Mouse (Mus musculus) lung, adult 2 months (tissue): Measurements from ENCODE around the gene Cadps.

Experiments
- CTCF ChIP-seq: fragments of 200-500 bp; IDR thresholded peaks from 2 replicates; pipeline ENCODE4 v1.5.1; 2011; ENCODE audit warnings: mild to moderate bottlenecking, low read length, control low read depth; ENCODE audit not compliant: insufficient read depth
- POLR2A ChIP-seq: fragments of 200-500 bp; IDR thresholded peaks from 2 replicates; pipeline ENCODE4 v1.6.1; 2011; ENCODE audit warnings: low read depth, mild to moderate bottlenecking, control low read depth, low read length, borderline replicate concordance; ENCODE audit errors: extremely low read depth

DNA sequence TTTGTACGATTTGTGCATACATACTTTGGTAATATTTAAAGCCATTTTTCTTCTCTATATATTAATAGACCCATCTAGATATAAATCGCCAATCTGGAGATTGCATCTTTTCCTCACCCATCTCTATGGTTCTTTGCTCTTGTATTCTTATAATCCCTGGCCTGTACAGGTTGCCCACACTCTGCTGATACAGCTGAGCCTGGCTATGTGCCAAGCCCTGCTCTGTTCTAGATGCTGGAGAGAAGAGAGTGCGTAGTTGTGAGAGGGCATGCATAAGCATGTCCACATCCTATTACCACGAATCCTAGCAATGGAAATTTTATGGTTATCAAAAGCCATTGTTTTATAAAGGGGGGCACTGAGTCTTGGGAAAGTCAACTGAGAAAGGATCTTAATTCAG is 360.7 kb downstream of the Cadps start:
- TF ChIP-seq POLR2A (no peak), CTCF (no peak)
